Mouse (Mus musculus) limb, embryonic 13.5 days (tissue): ENCODE measurements at regions not wholly inside any gene's neighbourhood (a gene's known extent, or its start where the extent isn't known, plus 50 kb on each side); places are given as distances from the start of the nearest gene placed in this dataset.

Experiments
- ATAC-seq: fragments of 200-750 bp; cut with Nextera tagmentation; 2 replicates; pipeline ENCODE4 v1.8.0; 2017; ENCODE audit warnings: low read depth, moderate number of reproducible peaks, moderate TSS enrichment; ENCODE audit not compliant: low FRiP score
- H3K27ac ChIP-seq: fragments of 300-500 bp; sonication (generic); 2 replicates; pipeline ENCODE4 v1.5.1; 2015; ENCODE audit warnings: inconsistent platforms, mild to moderate bottlenecking, moderate library complexity
- H3K27me3 ChIP-seq: fragments of 300-500 bp; sonication (generic); 2 replicates; pipeline ENCODE4 v1.6.1; 2015; ENCODE audit warnings: mild to moderate bottlenecking, inconsistent platforms
- H3K36me3 ChIP-seq: fragments of 300-500 bp; sonication (generic); 2 replicates; pipeline ENCODE4 v1.6.1; 2015; ENCODE audit warnings: inconsistent platforms, mild to moderate bottlenecking, moderate library complexity
- H3K4me1 ChIP-seq: fragments of 300-500 bp; sonication (generic); 2 replicates; pipeline ENCODE4 v1.6.1; 2015; ENCODE audit warnings: inconsistent platforms
- H3K4me2 ChIP-seq: fragments of 300-500 bp; sonication (generic); replicated peaks from 2 replicates; pipeline ENCODE4 v1.6.1; 2015; ENCODE audit warnings: inconsistent platforms, mild to moderate bottlenecking, moderate library complexity
- H3K4me3 ChIP-seq: fragments of 300-500 bp; sonication (generic); 2 replicates; pipeline ENCODE4 v1.5.1; 2015; ENCODE audit warnings: moderate library complexity, mild to moderate bottlenecking, inconsistent platforms
- H3K9ac ChIP-seq: fragments of 300-500 bp; sonication (generic); 2 replicates; pipeline ENCODE4 v1.6.1; 2015; ENCODE audit warnings: mild to moderate bottlenecking, inconsistent platforms
- H3K9me3 ChIP-seq: fragments of 300-500 bp; sonication (generic); 2 replicates; pipeline ENCODE4 v1.6.1; 2016; ENCODE audit warnings: inconsistent platforms
- WGBS: fragments of 180-500 bp; shearing (Covaris S2); methylation state at CpG from one replicate; pipeline ENCODE4 v1.1.7; 2015; 5-methylcytosine and 5-hydroxymethylcytosine counted together

- Histone ChIP-seq H3K9me3 (0 out of 2 replicates have a peak, but pooled peaks cover 3% of the 10 kb centered on the region), H3K4me1 (peaks cover 35% of the 10 kb centered on the region), H3K4me3 (no peak overlapping the region), H3K27ac (no peak overlapping the region), H3K36me3 (no peaks in the 10 kb centered on the region), H3K9ac (0 out of 2 replicates have a peak overlapping the region, but pooled peaks have one; percentile 35), H3K27me3 (no peaks in the 10 kb centered on the region), H3K4me2 (no peak overlapping the region)
- 72% methylated on average over 25 of the region's 25 CpGs for WGBS
- ATAC-seq, result no peak
These were observed 51.5 kb upstream of the Ryk start for GRCm38 (mm10) chr9:102782926-102783850.

DNA sequence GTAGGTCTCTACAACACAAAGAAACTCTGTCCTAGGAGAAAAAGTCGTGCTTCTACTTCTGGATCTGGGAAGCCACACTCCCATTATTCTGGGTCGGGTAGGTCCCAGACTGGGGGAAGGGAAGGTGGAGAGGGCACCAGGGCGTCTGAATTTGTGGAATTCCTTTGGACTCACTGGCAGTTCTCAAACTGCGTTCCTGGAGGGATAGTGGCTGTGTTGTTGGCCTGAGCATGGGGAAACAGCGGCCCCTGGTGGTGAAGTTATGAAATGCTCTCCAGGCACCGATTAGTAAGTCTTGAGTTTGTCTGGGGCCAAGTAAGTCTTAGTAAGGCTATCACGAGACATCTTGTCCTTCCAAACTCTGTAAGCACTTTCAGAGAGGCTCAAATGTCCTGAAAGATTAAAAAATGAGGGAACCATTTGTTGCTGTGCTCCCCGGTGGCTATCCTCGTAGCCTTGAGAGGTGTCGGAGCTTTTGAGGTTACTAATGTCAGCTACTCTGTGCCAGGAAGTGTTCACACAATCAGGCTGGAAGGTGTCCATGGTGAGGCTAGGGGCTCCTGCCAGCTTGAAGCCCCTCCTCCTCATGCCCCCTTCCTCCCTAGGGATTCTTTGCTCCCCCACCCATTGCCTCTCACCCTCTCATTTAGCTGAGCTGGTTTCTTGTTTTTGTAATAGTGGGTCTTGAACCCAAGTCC lies 50.2 kb upstream of the Ryk start:
- Histone ChIP-seq H3K4me1 (peaks cover 24% of the 10 kb centered on the region), H3K9ac (no peak overlapping the region), H3K4me3 (no peak overlapping the region), H3K36me3 (no peaks in the 10 kb centered on the region), H3K4me2 (no peak overlapping the region), H3K27me3 (no peaks in the 10 kb centered on the region), H3K27ac (no peak overlapping the region), H3K9me3 (0 out of 2 replicates have a peak, but pooled peaks cover 3% of the 10 kb centered on the region)
- WGBS, result 10% methylated on average over 10 of the region's 10 CpGs
- peak; percentile 48; the same call in 1 of the 2 replicates for ATAC-seq
